Mouse (Mus musculus): ENCODE data around the gene Mto1.

GRCm38 (mm10) chr9:78520780-78521601 is 73.0 kb downstream of the Mto1 start:
- TF ChIP-seq CTCF (IDR thresholded peaks at IDR 0.05; ENCODE audit: extremely low read depth, insufficient read depth, low read length) (no peak), POLR2A (IDR thresholded peaks at IDR 0.05; ENCODE audit: extremely low read depth, insufficient read depth, low read length) (no peak)

Data from cortical plate, adult 2 months (tissue).